Mouse (Mus musculus) brain, adult 2 months (tissue): ENCODE measurements around the gene Xrra1.
"Not testable (repeated sequence)": the region's sequence is repeated elsewhere in the genome, so short reads cannot be mapped to it uniquely, and the experiment has no call there.

Experiments
- DNase-seq: peaks from one replicate; pipeline ENCODE4 v3.0.0; 2011; ENCODE audit warnings: low read depth, low spot score

Gene Xrra1

GRCm38 (mm10) chr7:99858813-99859585 lies at the start of gene Xrra1:
Gene Xrra1, plus strand, starts transcription at chr7:99859116.
- DNase-seq, result peak; percentile 100

GRCm38 (mm10) chr7:99810814-99811213 lies 48.1 kb upstream of the Xrra1 start:
- no peak for DNase-seq

- DNase-seq, result no peak
Observed at GRCm38 (mm10) chr7:99811661-99812060, 47.3 kb upstream of the Xrra1 start.

- DNase-seq, result peak; percentile 58
Observed at GRCm38 (mm10) chr7:99813394-99813793, 45.5 kb upstream of the Xrra1 start.

GRCm38 (mm10) chr7:99818181-99818725 lies 40.7 kb upstream of the Xrra1 start:
- DNase-seq, result not testable (repeated sequence)

GRCm38 (mm10) chr7:99821953-99822352 lies 37.0 kb upstream of the Xrra1 start:
- DNase-seq, result no peak

- DNase-seq, result no peak
Observed at GRCm38 (mm10) chr7:99822426-99822825, 36.5 kb upstream of the Xrra1 start.

- no peak for DNase-seq
Observed at GRCm38 (mm10) chr7:99823045-99823663, 35.8 kb upstream of the Xrra1 start.

GRCm38 (mm10) chr7:99824649-99825483 lies 34.0 kb upstream of the Xrra1 start:
- no peak for DNase-seq

GRCm38 (mm10) chr7:99825511-99825910 lies 33.4 kb upstream of the Xrra1 start:
- DNase-seq, result no peak

GRCm38 (mm10) chr7:99826096-99826495 lies 32.8 kb upstream of the Xrra1 start:
- DNase-seq, result no peak

- DNase-seq, result peak; percentile 97
Observed at GRCm38 (mm10) chr7:99828083-99828570, 30.8 kb upstream of the Xrra1 start, which contains the start of gene Neu3. Gene Neu3, minus strand, starts transcription at chr7:99828417.

GRCm38 (mm10) chr7:99833115-99833845 lies 25.6 kb upstream of the Xrra1 start:
- DNase-seq, result no peak

- DNase-seq, result no peak
Observed at GRCm38 (mm10) chr7:99833846-99834222, 25.1 kb upstream of the Xrra1 start.

GRCm38 (mm10) chr7:99834314-99834853 lies 24.5 kb upstream of the Xrra1 start:
- DNase-seq, result no peak

- no peak for DNase-seq
Observed at GRCm38 (mm10) chr7:99836781-99837180, 22.1 kb upstream of the Xrra1 start.

- no peak for DNase-seq
Observed at GRCm38 (mm10) chr7:99837358-99838071, 21.4 kb upstream of the Xrra1 start.

GRCm38 (mm10) chr7:99838241-99838640 lies 20.7 kb upstream of the Xrra1 start:
- DNase-seq, result no peak

GRCm38 (mm10) chr7:99845533-99846236 lies 13.2 kb upstream of the Xrra1 start:
- no peak for DNase-seq
